Mouse (Mus musculus): ENCODE measurements at regions not wholly inside any gene's neighbourhood (a gene's known extent, or its start where the extent isn't known, plus 50 kb on each side); places are given as distances from the start of the nearest gene placed in this dataset.

DNA sequence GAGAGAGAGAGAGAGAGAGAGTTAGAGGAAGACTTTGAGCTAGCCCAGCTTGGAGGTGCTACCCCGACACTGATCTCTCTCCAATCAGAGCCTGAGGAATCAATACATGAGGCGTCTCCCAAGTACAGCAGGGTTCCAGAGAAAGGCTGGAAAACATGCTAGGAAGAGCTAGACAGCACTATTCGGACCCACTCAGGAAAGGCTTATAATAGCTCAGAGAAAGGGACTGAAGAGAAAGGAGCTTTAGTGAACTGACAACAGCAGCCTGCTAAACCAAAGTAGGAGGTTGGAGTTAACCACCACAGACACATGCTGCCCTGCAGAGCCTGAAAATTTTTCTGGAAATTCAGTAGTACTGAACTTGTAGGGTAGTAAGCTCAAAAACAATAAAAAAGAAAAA, 831.3 kb downstream of the Adgrl2 start:
- no peak for DNase-seq (ENCODE audit: low spot score in 2 of 2)

DNA sequence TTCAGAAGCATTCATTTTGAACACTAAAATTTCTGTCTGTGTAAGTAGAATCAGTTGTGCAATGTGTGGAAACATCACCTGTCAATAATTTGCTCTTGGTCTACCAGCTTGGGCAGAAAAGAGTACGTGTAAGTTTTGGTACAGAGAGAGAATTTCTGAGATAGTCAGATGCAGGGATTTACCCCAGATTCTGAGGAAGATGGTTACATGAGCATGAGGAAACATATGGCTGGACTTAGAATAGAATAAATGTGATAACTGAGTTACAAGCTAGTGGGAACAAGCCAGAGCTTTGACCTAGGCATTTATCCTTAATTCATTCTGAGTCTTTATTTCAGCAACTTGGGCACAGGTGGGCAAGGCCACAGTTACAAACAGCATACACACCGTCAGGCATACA, 831.8 kb downstream of the Adgrl2 start:
- no peak for DNase-seq (ENCODE audit: low spot score in 2 of 2)

- no peak for DNase-seq (ENCODE audit: low spot score in 2 of 2)
Measured at GRCm38 (mm10) chr3:148143776-148144175, 846.6 kb downstream of the Adgrl2 start.

- DNase-seq (ENCODE audit: low spot score in 2 of 2): no peak
Measured at GRCm38 (mm10) chr3:148136791-148137251, 853.5 kb downstream of the Adgrl2 start.

DNA sequence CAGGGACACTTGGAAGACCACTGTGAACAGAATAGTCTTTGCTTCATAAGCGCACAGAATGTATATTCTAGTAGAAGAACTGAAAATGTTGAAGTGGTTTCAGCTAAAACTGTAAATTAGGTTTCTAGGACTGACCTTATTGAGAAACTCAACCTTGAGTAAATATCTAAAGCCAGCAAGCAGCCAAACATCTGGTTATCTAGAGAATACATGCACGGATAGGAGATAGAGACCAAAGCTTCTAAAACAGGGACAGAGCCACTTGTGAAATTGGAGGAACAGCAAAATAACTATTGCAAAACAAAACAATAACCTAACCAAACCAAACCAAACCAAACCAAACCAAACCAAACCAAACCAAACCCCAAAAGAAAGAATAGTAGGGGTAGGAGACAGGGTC, 855.7 kb downstream of the Adgrl2 start:
- DNase-seq (ENCODE audit: low spot score in 2 of 2): no peak

DNA sequence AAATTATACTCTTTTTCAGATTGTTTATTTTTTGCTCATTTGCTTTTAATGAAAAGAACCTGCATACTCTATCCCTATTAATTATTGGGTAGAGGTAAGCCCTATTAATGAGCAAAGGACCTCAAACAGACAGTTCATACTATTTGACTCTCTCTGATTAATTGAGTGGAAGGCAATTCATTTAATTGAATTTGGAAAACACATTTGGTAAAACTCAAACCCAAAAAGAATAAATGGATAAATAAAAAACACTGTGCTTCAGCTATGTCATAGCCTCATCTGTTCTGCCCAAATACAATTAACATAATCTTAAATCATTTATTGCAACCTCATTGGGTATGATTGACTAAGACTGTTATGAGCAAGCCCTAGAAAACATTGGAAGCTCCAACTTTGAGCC, 874.8 kb downstream of the Adgrl2 start:
- no peak for DNase-seq (ENCODE audit: low spot score in 2 of 2)

DNA sequence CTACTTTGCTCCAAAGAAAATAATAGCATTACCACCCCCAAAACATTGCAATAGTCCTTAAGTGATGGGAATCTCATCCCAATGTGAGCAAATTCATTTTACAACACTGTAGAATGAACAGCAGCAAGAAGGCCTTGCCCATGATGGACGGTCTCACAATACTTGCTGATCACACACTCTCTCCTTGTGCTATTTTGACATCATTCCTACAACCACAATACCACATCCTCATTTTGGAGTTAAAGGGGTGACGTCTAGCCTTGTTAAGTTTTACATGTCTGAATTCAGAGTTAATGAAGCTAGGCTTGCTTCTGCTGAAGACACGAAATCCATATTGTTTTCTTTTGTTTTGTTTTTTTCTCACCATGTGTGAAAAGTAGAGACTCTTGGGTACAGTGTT, 878.2 kb downstream of the Adgrl2 start:
- no peak for DNase-seq (ENCODE audit: low spot score in 2 of 2)

DNA sequence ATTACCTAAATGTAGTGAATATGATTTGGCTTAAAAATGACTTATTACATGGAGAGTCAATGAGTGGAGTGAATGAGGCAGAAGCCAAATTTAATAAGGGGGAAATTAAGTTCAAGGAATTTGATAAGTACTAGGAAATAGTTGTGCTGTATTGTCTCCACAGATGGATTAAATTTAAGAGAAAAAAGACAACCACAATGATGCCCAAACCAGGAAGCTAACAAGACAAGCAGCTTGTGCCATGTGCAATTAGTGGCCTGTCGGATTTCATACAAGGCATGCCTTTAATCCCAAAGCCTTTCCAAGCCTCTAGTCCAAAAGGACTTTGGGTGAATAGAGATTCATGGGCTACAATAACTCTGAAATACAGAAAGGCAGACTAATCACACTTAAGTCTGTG, 883.3 kb downstream of the Adgrl2 start:
- no peak for DNase-seq (ENCODE audit: low spot score in 2 of 2)

DNA sequence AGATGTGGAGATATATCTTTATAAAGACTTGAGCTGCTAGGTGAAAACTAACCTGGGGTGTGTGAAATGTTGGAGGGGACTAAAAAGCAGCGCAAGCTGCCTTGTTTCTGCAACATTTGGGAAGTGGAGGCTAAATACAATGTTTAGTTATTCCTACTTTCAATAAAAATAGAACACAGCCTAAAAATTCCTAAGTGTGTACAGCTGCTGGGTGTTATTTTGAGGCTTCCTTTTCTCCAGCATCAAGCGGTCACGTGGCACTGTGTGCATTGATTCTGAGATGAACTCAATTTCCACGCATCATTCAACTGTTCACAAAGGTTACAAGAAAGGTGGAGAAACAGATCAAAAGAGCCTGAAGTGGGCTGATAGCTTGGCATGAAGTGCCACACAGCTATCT, 896.4 kb downstream of the Adgrl2 start:
- DNase-seq (ENCODE audit: low spot score in 2 of 2): no peak

- no peak for DNase-seq (ENCODE audit: low spot score in 2 of 2)
Measured at GRCm38 (mm10) chr3:148075841-148076240, 914.5 kb downstream of the Adgrl2 start.

GRCm38 (mm10) chr3:148066701-148067100, 923.7 kb downstream of the Adgrl2 start:
- no peak for DNase-seq (ENCODE audit: low spot score in 2 of 2)

DNA sequence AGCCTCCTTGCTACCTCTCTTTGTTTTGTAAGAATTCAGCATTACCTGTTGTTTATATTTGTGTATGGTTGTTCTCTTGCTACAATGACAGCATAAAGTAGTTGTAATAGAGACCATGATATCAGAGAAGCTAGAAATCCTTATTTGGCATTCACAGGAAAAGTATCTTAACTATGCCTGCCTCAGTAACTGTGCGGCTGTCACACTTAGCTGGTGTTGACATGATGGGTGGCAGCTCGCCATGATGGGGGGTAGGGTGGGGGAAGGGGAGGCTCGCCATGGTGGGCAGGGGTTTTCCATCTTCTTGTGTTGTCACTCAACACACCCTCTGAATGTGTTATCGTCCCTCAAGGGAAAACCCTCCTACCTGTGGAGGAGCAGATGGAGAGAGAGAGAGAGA, 934.3 kb downstream of the Adgrl2 start:
- DNase-seq (ENCODE audit: low spot score in 2 of 2): no peak

DNA sequence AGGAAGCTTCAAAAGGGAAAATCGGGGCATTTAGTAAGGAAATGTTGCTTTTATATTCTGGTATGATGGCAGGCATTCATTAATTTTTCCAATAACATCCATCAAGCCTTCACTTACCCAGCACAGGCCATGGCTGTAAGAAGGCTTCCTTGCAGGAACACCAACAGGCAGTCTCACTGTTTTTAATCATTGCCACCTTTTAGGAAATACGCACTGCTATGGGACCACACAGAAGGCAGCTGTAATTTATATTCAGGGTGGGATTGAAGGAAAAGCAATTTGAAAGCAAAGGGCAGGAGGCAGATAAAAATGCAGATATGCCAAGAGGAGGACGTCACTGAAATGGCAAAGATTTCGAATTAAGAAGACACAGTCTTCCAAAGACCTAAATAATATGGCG, 937.8 kb downstream of the Adgrl2 start:
- no peak for DNase-seq (ENCODE audit: low spot score in 2 of 2)

DNA sequence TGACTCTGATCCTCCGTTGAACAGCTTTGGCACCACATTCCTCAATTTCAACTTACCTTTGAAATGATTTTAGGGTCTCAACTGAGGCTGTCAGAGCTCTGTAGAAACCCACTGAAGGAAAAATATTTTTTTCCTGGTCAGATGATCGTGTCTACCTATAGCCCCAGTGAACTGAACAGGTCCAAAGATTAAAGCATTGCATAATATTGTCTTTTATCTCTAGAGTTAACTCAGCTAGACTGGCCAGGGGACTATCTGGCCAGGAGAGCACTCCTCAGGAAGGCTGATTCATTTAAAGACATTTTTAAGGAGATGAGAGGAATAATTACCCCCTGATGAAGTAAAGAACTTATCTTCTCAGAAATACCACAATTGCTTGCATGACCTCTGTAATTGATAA, 942.1 kb downstream of the Adgrl2 start:
- no peak for DNase-seq (ENCODE audit: low spot score in 2 of 2)

- DNase-seq (ENCODE audit: low spot score in 2 of 2): no peak
Measured at GRCm38 (mm10) chr3:148032532-148032931, 957.8 kb downstream of the Adgrl2 start.

- no peak for DNase-seq (ENCODE audit: low spot score in 2 of 2)
Measured at GRCm38 (mm10) chr3:148005831-148006230, 984.5 kb downstream of the Adgrl2 start.

DNA sequence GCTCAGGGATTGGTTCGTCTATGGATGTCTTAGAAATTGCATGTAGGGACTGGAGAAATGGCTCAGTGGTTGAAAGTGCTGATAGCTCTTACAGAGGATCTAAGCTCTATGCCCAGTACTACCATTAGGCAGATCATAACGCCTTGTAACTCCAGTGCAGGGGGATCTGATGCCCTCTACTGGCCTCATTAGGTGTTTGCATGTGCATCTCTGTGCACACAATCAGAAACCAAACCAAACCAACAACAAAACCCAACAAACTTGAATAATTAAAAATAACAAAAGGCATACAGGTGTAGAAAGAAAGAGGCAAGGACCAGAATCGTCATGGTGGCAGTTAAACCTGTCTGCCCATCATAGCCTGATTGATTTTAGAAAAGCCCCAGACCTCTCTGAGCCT, 986.3 kb downstream of the Adgrl2 start:
- no peak for DNase-seq (ENCODE audit: low spot score in 2 of 2)

- no peak for DNase-seq (ENCODE audit: low spot score in 2 of 2)
Measured at GRCm38 (mm10) chr3:147999330-147999953, 990.9 kb downstream of the Adgrl2 start.

DNA sequence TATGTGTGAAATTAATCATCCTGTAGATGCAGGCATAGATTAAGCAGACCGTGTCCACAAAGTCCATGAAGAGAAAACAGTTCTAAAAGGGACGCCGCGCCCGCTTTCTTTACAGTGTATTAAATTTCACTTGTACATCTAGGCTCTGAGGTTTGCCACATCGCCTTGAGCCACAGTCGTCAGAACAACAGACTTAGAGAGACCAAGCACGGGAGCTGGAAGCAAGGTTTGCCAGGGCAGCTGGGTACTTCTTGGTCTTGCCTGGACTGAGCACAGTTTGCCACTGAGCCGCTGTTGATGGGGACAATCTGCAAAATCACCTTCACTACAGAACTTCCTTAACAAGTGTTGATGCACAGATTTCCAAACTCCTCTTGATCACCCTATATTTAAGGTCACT, 998.6 kb downstream of the Adgrl2 start:
- DNase-seq (ENCODE audit: low spot score in 2 of 2): no peak

DNA sequence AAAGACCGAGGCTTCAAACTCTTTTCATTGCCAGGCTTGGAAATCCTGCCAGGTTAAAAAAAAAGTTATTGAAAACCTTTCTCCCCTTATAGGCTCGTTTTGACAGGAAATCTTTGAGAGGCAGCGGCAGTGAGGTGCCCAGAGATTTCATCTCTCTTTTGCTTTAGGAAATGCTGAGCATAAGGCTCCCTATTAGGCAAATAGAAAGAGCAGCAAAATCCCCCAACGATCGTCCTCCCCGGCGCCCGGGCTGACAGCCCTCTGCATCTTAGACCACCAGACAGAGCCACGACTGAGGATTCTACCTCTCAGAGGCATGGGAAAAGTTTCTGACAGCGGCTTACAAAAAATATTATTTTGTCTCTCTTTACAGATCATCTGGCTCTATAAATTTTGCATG, 999.5 kb downstream of the Adgrl2 start:
- DNase-seq (ENCODE audit: low spot score in 2 of 2): no peak

GRCm38 (mm10) chr3:147982831-147983230, 1007.5 kb downstream of the Adgrl2 start:
- DNase-seq (ENCODE audit: low spot score in 2 of 2): no peak

GRCm38 (mm10) chr3:147981621-147982020, 1008.7 kb downstream of the Adgrl2 start:
- DNase-seq (ENCODE audit: low spot score in 2 of 2): no peak

DNA sequence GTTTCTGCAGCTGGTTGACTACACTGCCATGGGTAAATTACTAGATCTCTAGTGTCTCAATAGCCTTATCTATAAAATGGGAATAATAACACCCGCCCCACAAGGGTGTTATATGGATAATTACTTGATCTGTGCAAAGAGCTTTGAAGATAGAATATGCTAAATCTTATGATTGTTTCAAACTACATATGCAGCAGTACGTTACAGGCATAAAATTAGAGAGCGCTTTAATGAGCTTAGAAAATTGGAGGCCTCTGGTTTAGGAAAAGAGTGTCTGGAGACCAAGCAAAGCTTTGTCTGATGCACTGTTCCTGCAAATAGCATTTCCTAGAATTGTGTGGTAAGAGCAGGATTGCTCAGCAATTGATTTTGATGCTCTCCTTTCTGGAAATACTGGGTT, 1013.8 kb downstream of the Adgrl2 start:
- no peak for DNase-seq (ENCODE audit: low spot score in 2 of 2)

DNA sequence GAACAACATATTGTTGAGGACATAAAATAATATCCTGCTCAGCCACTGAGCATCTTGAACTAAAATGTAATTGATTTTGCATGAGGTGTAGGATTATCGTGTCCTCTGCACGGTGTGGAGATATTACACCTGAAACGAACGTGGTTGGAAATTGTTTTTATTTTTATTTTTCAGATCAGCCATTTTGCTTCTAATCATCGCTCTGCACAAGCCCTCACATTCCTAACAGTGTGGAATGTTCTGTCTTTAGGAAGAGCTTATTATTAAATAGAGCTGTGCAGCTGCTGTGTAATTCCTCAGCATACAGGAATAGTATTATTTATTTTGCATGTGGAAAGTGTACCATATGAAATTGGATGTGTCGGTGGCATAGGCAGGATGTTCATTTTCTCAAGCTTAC, 1014.3 kb downstream of the Adgrl2 start:
- DNase-seq (ENCODE audit: low spot score in 2 of 2): no peak

All from spleen, postnatal 36 days (tissue).